Mouse (Mus musculus) left cerebral cortex, postnatal 25 days (tissue): ENCODE results near the gene Fgd3. TPM values are rescaled to one million over a fixed set of nuclear protein-coding genes. Genes with fewer than 3 reads are reported as not detected.
A peak's percentile ranks its signal among the peaks of the same experiment; 100 is the strongest.

Source experiments
- DNase-seq, 2 experiments: peaks; one replicate each; pipeline ENCODE4 v3.0.0; 2022; ENCODE audit warnings: low spot score in 2 of 2, mixed read lengths in 1 of 2
- intact Hi-C: fragments of 180-260 bp; cut with DNase I; formaldehyde crosslinking; loops from one replicate; pipeline ENCODE4 v1.15.1; 2025
- total RNA-seq, 2 experiments: library from RNA; stranded (reverse); gene quantifications; 2 replicates each; pipeline ENCODE4 v1.2.3; 2021

Fgd3 gene
- total RNA-seq, 2 experiments from 2014 or later, result 6.3 to 6.8 TPM

- intact Hi-C loops, result no loop called here
- no peak for DNase-seq
Observed at GRCm38 (mm10) chr13:49225159-49225558, 95.0 kb downstream of the Fgd3 start.

GRCm38 (mm10) chr13:49224729-49225128 is 95.4 kb downstream of the Fgd3 start:
- intact Hi-C loops, result no loop called here
- no peak for DNase-seq

DNA sequence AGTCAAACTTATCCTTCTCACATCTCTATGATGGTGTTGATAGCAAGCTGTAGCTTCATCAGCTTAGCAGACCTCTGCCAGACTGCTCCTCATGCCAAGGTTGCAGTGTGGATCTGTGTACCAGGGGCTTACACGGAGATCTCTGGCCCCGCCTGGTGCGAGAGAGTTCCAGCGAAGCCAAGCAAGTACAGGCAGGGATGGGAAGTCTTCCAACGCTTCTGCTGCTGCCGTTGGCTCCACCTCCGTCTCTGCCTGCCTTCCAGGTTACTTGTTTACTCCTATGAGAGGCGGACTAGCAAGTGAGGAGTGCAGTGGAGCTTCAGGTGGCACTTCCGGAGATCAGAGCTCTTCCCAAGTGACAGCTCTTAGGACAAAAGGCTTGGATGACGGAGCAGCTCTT is 95.8 kb downstream of the Fgd3 start:
- intact Hi-C loops, result no loop called here

DNA sequence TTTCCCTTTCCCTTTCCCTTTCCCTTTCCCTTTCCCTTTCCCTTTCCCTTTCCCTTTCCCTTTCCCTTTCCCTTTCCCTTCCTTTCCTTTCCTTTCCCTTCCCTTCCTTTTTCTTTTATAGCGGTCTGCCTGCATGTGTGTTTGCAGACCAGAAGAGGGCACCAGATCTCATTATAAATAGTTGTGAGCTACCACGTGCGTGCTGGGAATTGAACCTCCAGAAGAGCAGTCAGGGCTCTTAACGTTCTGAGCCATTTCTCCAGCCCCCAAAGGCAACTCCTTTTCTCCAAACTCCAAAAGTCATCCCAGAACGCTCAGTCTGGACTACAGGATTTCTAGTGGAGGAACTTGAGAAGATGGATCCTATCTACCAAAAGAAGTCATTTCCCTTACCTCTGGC is 99.2 kb downstream of the Fgd3 start:
- intact Hi-C loops, result no loop called here
- no peak for DNase-seq

More for the DNA sequence above, 95.8 kb downstream of the Fgd3 start:
- no peak for DNase-seq

DNA sequence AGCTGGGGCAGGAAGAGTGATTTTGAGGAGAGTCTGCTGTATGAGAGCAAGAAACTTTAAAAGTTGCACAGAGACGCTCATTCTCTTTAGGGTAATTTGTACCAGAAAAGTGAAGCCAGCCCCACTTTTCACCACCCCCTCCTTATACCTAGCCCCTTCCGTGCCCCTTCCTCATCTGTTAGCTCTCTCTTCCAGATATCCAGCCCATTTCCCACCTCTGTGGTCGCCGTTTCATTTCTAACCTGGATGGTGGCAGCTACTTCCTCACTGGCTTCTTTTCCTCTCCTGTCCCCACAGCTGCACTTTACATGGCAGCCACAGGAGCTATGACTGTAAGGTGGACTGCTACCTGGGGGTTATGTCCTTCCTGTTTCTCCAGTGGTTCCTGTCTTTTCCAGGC is 100.7 kb downstream of the Fgd3 start:
- no peak for DNase-seq
- intact Hi-C loops, result no loop called here

GRCm38 (mm10) chr13:49218651-49219050 is 101.5 kb downstream of the Fgd3 start:
- no peak for DNase-seq
- intact Hi-C loops, result no loop called here

DNA sequence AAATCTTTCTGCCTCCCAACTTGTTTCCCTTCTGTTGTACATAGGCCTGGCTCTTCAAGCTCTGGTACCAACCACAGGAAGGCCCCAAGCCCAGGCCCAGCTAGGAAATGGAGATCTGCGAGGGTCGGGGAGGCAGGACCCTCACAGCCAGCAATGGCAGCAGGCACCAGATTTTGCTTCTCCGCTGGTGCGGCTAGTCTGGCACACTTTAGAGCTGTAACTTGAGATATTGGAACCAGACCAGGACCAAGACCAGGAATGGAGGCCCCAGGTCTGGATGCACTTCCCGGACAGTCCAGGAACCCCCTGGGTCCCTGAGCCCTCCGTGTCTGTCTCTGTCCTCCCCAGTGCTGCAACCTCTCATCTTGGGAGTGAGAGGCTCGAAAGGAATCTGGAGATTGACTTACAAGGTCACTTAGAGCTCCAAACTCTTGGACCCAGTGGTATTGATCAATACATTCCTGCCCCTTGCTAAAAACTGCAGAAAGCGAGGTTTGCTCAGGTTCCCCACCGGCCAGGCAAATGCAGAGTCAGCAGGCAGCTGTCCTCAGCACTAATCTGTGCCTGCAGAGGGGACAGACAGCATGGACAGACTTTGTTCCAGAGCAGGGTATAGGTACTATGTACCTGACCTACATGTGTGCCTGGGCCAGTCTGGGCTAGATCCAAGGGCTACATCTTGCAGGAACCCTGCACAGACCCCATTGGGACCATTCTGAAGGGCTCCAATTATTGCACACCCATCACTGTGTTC is 103.1 kb downstream of the Fgd3 start:
- intact Hi-C loops, result no loop called here
- no peak for DNase-seq

GRCm38 (mm10) chr13:49216220-49216552 is 103.9 kb downstream of the Fgd3 start:
- no peak for DNase-seq
- intact Hi-C loops, result no loop called here

GRCm38 (mm10) chr13:49215504-49216219 is 104.4 kb downstream of the Fgd3 start, which contains the start of gene Card19:
Gene Card19, minus strand, starts transcription at chr13:49216037.
- intact Hi-C loops, result no loop called here
- peak; percentile 86 to 90 for DNase-seq

DNA sequence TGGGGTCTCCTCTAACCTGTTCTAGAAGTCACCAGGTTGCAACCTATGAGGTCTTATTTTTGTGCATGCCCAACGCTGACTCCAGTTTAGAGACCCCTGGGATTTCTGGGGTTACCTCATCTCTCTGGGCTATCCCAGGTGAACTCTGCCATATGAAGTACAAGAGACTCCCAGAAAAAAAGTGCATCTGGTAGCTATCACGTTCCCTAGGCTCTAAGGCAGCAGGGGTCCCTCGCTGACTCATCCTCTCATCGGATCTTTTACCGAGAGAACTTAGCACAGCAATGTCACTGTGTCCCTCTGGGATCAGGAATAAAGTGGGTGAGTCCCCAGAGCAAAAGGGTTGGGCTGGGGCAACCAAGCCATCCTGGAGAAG is 105.0 kb downstream of the Fgd3 start:
- intact Hi-C loops, result no loop called here
- DNase-seq, result no peak

GRCm38 (mm10) chr13:49214454-49214853 is 105.7 kb downstream of the Fgd3 start:
- intact Hi-C loops, result no loop called here
- no peak for DNase-seq

GRCm38 (mm10) chr13:49213531-49213932 is 106.6 kb downstream of the Fgd3 start:
- peak in 1 of 2 experiments; percentile 31 for DNase-seq
- intact Hi-C loops, result no loop called here

GRCm38 (mm10) chr13:49212711-49213500 is 107.2 kb downstream of the Fgd3 start:
- no peak for DNase-seq
- intact Hi-C loops, result no loop called here

Other genes starting within 250 kb of the Fgd3 start
- gene Wnk2, start 172.3 kb downstream of the Fgd3 start, total RNA-seq, result 100 to 1,000 TPM; 111 to 115 TPM
- 10 to 100 TPM; 16.3 to 24.0 TPM for gene Ninj1, start 132.8 kb downstream of the Fgd3 start, total RNA-seq
- 10 to 100 TPM in 1 of 2 experiments, 1 to 10 TPM in 1; 8.9 to 15.6 TPM for gene Card19, start 104.3 kb downstream of the Fgd3 start, total RNA-seq
- 1 to 10 TPM; 2.0 to 2.4 TPM for gene Susd3, start 71.6 kb downstream of the Fgd3 start, total RNA-seq
- 10 to 100 TPM; 48.5 to 51.0 TPM for gene Bicd2, start 21.3 kb upstream of the Fgd3 start, total RNA-seq
- 10 to 100 TPM; 14.8 to 16.8 TPM for gene Ippk, start 100.9 kb upstream of the Fgd3 start, total RNA-seq
- 1 to 10 TPM; 1.6 to 1.9 TPM for gene Tes3-ps, start 173.0 kb upstream of the Fgd3 start, total RNA-seq
- 1 to 10 TPM; 2.3 to 2.7 TPM for gene Ecm2, start 184.5 kb upstream of the Fgd3 start, total RNA-seq
- gene Aspn, start 224.1 kb upstream of the Fgd3 start, total RNA-seq, result 1 to 10 TPM; 1.6 to 2.0 TPM